Mouse (Mus musculus) kidney, adult 2 months (tissue): ENCODE data around the gene Slco1a5.

Experiments used
- CTCF ChIP-seq: fragments of 200-500 bp; conservative IDR thresholded peaks from 2 replicates; pipeline ENCODE4 v1.5.1; 2011; ENCODE audit warnings: low read depth, mild to moderate bottlenecking, control low read depth, low read length, moderate library complexity, mixed read lengths; ENCODE audit not compliant: insufficient read depth, insufficient read length
- POLR2A ChIP-seq: fragments of 200-500 bp; IDR thresholded peaks from one replicate; pipeline ENCODE4 v1.6.1; 2011; ENCODE audit warnings: low read depth, low read length, control low read depth

GRCm38 (mm10) chr6:142220138-142220537 lies 102.6 kb downstream of the Slco1a5 start:
- TF ChIP-seq CTCF (no peak), POLR2A (no peak)
